Mouse (Mus musculus) liver, postnatal 0 days (tissue): ENCODE data around the gene Gtf2ird1.

Experiments
- CTCF ChIP-seq: sonication (generic); IDR thresholded peaks from 2 replicates; pipeline ENCODE4 v1.5.1; 2016; ENCODE audit warnings: antibody characterized with exemption, low read depth
- EP300 ChIP-seq: IDR thresholded peaks from 2 replicates; pipeline ENCODE4 v1.6.1; 2016; ENCODE audit warnings: antibody characterized with exemption, low read depth, mild to moderate bottlenecking

- TF ChIP-seq CTCF (no peak), EP300 (no peak)
These were observed 36.4 kb upstream of the Gtf2ird1 start for GRCm38 (mm10) chr5:134492956-134493355.
